Mouse (Mus musculus) erythroblast, embryonic 14.5 days (primary cell): ENCODE data around the gene Slc8a1. TPM values are rescaled to one million over a fixed set of nuclear protein-coding genes. Genes with fewer than 3 reads are reported as not detected.

Source experiments
- H3K27me3 ChIP-seq: 2 replicates; pipeline ENCODE4 v1.6.1; 2012; ENCODE audit warnings: inconsistent platforms; ENCODE audit not compliant: control insufficient read depth
- H3K36me3 ChIP-seq: 2 replicates; pipeline ENCODE4 v1.6.1; 2012; ENCODE audit warnings: mild to moderate bottlenecking, inconsistent platforms; ENCODE audit not compliant: control insufficient read depth
- H3K4me1 ChIP-seq: 2 replicates; pipeline ENCODE4 v1.6.1; 2012; ENCODE audit warnings: inconsistent platforms; ENCODE audit not compliant: control insufficient read depth
- H3K4me3 ChIP-seq: replicated peaks from 2 replicates; pipeline ENCODE3; 2012; ENCODE audit warnings: moderate library complexity, mild to moderate bottlenecking, inconsistent platforms
- H3K9me3 ChIP-seq: 2 replicates; pipeline ENCODE4 v1.6.1; 2012; ENCODE audit warnings: low read length, inconsistent platforms, mixed read lengths; ENCODE audit not compliant: control insufficient read depth
- GATA1 ChIP-seq: IDR thresholded peaks from 2 replicates; pipeline ENCODE4 v1.6.1; 2012; ENCODE audit warnings: low read length, inconsistent platforms, mixed read lengths
- TAL1 ChIP-seq: IDR thresholded peaks from 3 replicates; pipeline ENCODE4 v1.6.1; 2012; ENCODE audit warnings: low read length, inconsistent platforms, mixed read lengths
- polyA plus RNA-seq: library from polyadenylated mRNA; stranded (reverse); fragments of >175 nt; gene quantifications from 2 replicates; pipeline ENCODE4 v1.2.3, GENCODE M21; 2012

The Slc8a1 gene
- polyA plus RNA-seq, 1 experiment: not detected

DNA sequence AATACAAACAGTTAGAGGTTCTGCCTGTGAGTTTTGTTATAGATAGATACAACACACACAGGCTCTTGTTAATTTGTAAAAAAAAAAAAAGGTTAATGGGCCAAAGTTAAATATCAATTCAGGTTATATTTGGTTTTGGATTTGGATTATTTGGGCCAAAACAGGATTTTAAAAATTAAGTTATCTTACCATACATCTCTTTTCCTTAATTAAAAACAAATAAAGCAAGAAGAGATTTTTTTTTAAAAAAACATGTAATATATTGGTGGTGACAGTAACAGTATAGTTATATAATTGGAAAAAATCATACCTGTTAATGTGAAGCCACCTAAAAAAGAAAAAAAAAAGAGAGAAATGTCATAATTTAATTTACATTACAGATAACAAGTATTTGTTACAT is 296.7 kb downstream of the Slc8a1 start, which contains the start of gene Gm11096:
Gene Gm11096 (plus strand): TSS at position 301 of the 400 bp plus-strand sequence.
- no peak for TF ChIP-seq TAL1
- no peak for TF ChIP-seq GATA1
- H3K4me1 ChIP-seq: no peaks in the 10 kb centered on the region
- no peaks in the 10 kb centered on the region for H3K27me3 ChIP-seq
- no peak within 1 kb of the TSS for H3K4me3 ChIP-seq
- no peaks in the 10 kb centered on the region for H3K36me3 ChIP-seq
- peaks cover 3% of the 10 kb centered on the region; the same call in 1 of the 2 replicates for H3K9me3 ChIP-seq

DNA sequence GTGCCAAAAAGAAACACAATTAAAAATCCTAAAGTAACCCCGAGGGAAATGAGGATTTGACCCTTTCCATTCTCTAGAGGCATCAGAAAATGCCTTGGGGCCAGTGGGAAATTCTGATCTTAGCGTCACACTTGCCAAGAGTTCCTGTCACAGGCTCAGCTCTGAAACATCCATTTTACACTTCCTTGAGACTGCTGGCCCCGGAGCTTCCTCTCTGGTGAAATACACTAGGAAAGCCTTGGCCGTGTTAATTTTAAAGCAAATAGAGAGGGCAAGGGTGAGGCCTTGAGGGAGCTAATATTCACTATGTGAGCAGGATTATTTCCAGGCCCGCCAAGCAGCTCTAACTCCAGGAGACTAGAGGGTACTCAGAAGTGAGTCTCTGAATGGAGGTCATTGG is 305.0 kb downstream of the Slc8a1 start:
- Histone ChIP-seq H3K27me3 (no peaks in the 10 kb centered on the region), H3K4me3 (no peak overlapping the region), H3K9me3 (no peaks in the 10 kb centered on the region; the same call in 1 of the 2 replicates), H3K36me3 (no peaks in the 10 kb centered on the region), H3K4me1 (no peaks in the 10 kb centered on the region)
- TF ChIP-seq TAL1 (no peak), GATA1 (no peak)

DNA sequence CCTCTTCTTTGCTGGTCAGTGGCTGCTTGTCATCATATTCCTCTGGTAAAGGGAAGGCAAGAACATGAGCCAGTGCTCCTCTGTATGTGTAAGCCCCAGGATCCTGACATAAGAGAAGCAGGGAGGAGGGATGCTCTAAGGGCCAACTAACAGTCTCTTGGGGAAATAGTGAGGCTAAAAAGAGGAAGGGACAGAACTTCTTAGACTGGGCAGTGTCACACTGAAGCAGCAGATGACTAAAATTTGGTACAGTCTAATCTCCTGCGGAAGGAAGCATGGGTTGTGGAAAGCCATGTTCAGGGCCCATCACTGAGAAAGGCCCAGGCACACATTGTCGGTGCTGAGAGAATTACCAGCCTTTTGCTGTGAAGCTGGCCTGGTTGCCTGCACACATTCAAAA is 305.4 kb downstream of the Slc8a1 start:
- H3K36me3 ChIP-seq: no peaks in the 10 kb centered on the region
- no peak overlapping the region for H3K4me3 ChIP-seq
- no peaks in the 10 kb centered on the region for H3K27me3 ChIP-seq
- H3K9me3 ChIP-seq: no peaks in the 10 kb centered on the region; the same call in 1 of the 2 replicates
- no peaks in the 10 kb centered on the region for H3K4me1 ChIP-seq
- no peak for TF ChIP-seq TAL1
- TF ChIP-seq GATA1: no peak

DNA sequence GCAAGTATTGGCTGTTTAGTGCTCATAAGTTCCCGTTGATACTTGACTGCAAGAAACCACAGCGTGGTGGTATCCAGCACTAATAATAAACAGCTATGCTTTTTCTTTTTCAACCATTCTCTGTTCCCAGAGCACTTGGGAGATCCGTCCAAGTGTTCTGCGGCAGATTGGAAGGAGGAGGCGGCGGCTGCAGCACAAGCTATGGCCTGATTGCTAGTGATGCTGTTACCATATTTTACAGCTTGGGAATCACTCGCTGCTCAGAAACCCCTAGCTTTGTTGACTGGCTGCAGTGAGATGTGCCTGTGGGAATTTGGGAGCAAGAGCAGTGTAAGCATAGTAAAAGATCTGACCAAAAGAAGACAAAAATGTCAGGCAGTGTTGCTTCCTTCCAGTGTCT is 310.9 kb downstream of the Slc8a1 start:
- no peak for TF ChIP-seq TAL1
- no peak for TF ChIP-seq GATA1
- Histone ChIP-seq H3K27me3 (no peaks in the 10 kb centered on the region), H3K4me3 (no peak overlapping the region), H3K4me1 (no peaks in the 10 kb centered on the region), H3K36me3 (no peaks in the 10 kb centered on the region), H3K9me3 (no peaks in the 10 kb centered on the region)

GRCm38 (mm10) chr17:81424256-81424912 is 313.8 kb downstream of the Slc8a1 start:
- Histone ChIP-seq H3K4me3 (no peak overlapping the region), H3K27me3 (no peaks in the 10 kb centered on the region), H3K36me3 (no peaks in the 10 kb centered on the region), H3K9me3 (no peaks in the 10 kb centered on the region), H3K4me1 (no peaks in the 10 kb centered on the region)
- TF ChIP-seq GATA1 (no peak), TAL1 (no peak)

GRCm38 (mm10) chr17:81419802-81420459 is 318.2 kb downstream of the Slc8a1 start:
- Histone ChIP-seq H3K27me3 (no peaks in the 10 kb centered on the region), H3K4me3 (no peak overlapping the region), H3K36me3 (no peaks in the 10 kb centered on the region), H3K4me1 (no peaks in the 10 kb centered on the region), H3K9me3 (no peaks in the 10 kb centered on the region)
- TF ChIP-seq GATA1: no peak
- no peak for TF ChIP-seq TAL1

- Histone ChIP-seq H3K27me3 (no peaks in the 10 kb centered on the region), H3K4me3 (no peak overlapping the region), H3K4me1 (no peaks in the 10 kb centered on the region), H3K9me3 (no peaks in the 10 kb centered on the region), H3K36me3 (no peaks in the 10 kb centered on the region)
- TF ChIP-seq GATA1 (no peak), TAL1 (no peak)
Measured at GRCm38 (mm10) chr17:81416361-81417114, 321.6 kb downstream of the Slc8a1 start.

- no peak for TF ChIP-seq TAL1
- TF ChIP-seq GATA1: no peak
- Histone ChIP-seq H3K9me3 (no peaks in the 10 kb centered on the region), H3K27me3 (no peaks in the 10 kb centered on the region), H3K4me1 (no peaks in the 10 kb centered on the region), H3K4me3 (no peak overlapping the region), H3K36me3 (no peaks in the 10 kb centered on the region)
Measured at GRCm38 (mm10) chr17:81412736-81413135, 325.4 kb downstream of the Slc8a1 start.

- Histone ChIP-seq H3K4me3 (no peak overlapping the region), H3K4me1 (no peaks in the 10 kb centered on the region), H3K9me3 (0 out of 2 replicates have a peak, but pooled peaks cover 3% of the 10 kb centered on the region), H3K27me3 (no peaks in the 10 kb centered on the region), H3K36me3 (no peaks in the 10 kb centered on the region)
- TF ChIP-seq GATA1: no peak
- TF ChIP-seq TAL1: no peak
Measured at GRCm38 (mm10) chr17:81404225-81404624, 334.0 kb downstream of the Slc8a1 start.
